Mouse (Mus musculus) urinary bladder, adult 18-20 months (tissue): ENCODE measurements around the gene Gm10750.
"Not testable (repeated sequence)": the region's sequence is repeated elsewhere in the genome, so short reads cannot be mapped to it uniquely, and the experiment has no call there.

Experiments
- DNase-seq, 2 experiments: peaks; one replicate each; pipeline ENCODE4 v3.0.0; 2022; ENCODE audit warnings: low spot score in 2 of 2, mixed read lengths in 2 of 2

Gene Gm10750

GRCm38 (mm10) chr2:149017137-149017536, at the start of gene Gm10750:
Gene Gm10750 (minus strand): TSS chr2:149017237.
- DNase-seq: not testable (repeated sequence)

DNA sequence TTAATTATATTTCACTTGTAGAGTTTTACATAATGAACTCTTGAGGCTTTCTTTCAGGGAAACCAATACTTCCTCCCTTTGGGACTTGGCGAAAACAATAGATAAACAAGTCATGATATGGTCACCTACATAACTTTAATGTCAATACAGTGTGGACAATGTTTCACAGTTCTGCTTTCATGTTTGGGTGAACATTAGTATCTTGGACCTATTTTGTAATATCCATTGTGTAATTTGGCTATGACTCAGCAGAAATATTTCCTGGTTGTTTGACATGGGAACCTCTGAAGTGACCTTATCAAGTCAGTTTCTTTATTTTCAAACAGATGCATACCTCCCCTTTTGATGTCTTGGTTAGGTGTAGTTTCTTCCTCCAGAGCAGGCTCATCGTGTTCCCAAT, 12.2 kb downstream of the Gm10750 start:
- DNase-seq: no peak

DNA sequence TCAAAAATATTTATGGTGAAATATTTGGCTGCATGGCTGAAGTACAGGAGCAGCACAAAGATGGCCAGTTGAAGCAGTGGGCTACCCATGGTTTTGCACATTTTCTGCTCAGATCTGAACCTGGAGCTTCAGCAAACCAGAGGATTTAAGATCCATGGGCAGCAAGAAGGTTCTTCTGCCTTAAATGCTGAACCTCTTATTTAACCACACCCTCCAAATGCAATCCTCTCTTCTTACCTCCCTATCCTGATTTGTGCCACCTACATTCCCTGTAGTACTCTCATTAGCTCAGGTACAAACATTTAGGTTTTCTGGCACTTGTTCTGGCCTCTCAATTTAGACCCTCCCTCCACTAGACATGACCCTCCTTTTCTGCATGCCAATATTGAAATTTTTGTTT, 13.9 kb downstream of the Gm10750 start, which contains the start of gene Gm1330:
Gene Gm1330, minus strand, starts transcription at position 101 of the 400 bp plus-strand sequence.
- no peak for DNase-seq

DNA sequence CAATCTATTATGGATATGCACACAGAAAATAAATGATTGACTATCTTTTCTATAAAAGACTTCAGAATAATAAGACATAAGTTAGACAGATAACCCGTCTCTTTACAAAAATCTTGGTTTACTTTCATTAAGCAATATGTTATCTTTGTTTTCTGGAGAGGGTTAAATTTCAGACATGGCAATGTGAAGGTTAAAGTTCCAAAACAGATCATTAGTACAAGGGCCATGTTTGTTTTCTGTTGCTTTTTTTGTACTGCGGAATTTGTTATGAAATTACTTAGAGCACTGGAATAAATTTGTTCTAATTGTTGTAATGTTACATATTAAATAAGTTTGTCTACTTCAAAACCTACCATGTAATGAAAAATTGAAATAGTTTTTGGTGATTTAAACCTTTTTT, 21.9 kb downstream of the Gm10750 start:
- no peak for DNase-seq
